Mouse (Mus musculus): ENCODE data around the gene Rnf31. TPM values are rescaled to one million over a fixed set of nuclear protein-coding genes. Genes with fewer than 3 reads are reported as not detected.

Rnf31 gene
- polyA plus RNA-seq, 1 experiment from 2014 or later = 16.9 TPM

DNA sequence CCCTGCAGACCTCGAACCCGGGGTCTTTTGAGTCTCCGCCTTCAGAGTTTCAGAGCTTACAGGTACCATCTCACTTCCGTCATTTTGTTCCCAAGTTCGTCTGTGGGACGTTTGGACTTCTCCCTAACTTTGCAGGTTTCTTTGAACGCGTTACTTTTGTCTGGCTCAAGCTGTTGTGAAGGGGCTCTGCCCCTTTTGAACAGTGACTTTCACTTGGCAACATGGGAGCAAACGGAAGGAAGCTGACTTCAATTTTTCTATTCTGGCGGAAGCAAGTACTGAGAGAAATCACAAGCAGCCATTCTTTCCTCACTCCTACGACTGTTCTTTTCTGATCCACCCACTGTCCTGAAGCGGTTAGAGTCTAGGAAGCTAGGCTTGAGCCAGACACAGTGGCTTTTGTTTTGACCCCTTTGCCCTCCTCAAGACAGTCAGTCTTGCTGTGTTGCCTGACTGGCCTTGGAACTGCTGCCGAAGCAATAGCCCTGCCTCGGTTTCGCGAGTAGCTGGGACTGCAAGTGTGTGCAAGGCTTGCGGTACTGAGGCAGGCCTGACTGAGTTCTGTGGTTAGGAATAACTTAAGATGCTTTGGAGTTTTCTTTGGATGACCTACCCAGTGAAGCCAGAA is 52.9 kb downstream of the Rnf31 start:
- TF ChIP-seq CTCF (IDR thresholded peaks at IDR 0.05; ENCODE audit: low read depth) = no peak
- Histone ChIP-seq H3K27ac (ENCODE audit: low read depth) (peak overlapping the region; percentile 96; the same call in 1 of the 2 replicates), H3K4me3 (ENCODE audit: low read depth, low read length) (peak overlapping the region; percentile 99), H3K4me1 (ENCODE audit: insufficient read depth) (peaks cover 6% of the 10 kb centered on the region; the same call in 1 of the 2 replicates), H3K9ac (peak overlapping the region; percentile 96), H3K9me3 (ENCODE audit: low read depth, low read length) (no peaks in the 10 kb centered on the region), H3K36me3 (ENCODE audit: insufficient read depth) (peaks cover 35% of the 10 kb centered on the region), H3K4me2 (peak overlapping the region; percentile 90), H3K27me3 (ENCODE audit: insufficient read depth, low read length) (no peaks in the 10 kb centered on the region)
- DNase-seq (peak; percentile 56), ATAC-seq (ENCODE audit: insufficient read depth) (no peak)
- WGBS = 21% methylated on average over 17 of the region's 17 CpGs

DNA sequence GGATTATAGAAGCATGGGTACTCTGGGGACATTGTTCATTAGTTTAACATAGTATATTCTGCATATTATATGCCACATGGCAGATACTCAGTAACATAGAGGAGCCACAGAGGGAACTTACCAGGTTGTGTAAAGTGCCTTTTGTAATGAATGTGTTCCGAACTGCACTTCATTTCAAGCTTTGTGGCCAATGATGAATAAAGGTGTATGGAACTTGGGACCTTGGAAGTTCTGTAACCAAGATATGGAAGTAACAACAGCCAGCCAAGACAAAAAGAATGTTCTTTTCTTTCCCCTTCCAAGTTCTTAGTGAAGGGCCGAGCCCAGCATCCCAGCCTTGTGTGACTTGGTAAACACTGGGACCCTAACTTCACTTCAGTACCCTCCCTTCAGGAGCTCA is 58.4 kb downstream of the Rnf31 start, which contains the start of gene Tssk4:
TSS of gene Tssk4 (plus strand) at position 301 of the 400 bp plus-strand sequence.
- no peak for ATAC-seq (ENCODE audit: insufficient read depth)
- Histone ChIP-seq H3K4me3 (ENCODE audit: low read depth, low read length) (no peak within 1 kb of the TSS), H3K9ac (no peak within 1 kb of the TSS), H3K4me1 (ENCODE audit: insufficient read depth) (peaks cover 2% of the 10 kb centered on the region; the same call in 1 of the 2 replicates), H3K4me2 (no peak within 1 kb of the TSS), H3K27me3 (ENCODE audit: insufficient read depth, low read length) (no peaks in the 10 kb centered on the region), H3K36me3 (ENCODE audit: insufficient read depth) (peaks cover 11% of the 10 kb centered on the region), H3K27ac (ENCODE audit: low read depth) (no peak within 1 kb of the TSS), H3K9me3 (ENCODE audit: low read depth, low read length) (no peaks in the 10 kb centered on the region)
- WGBS = 92% methylated on average over 2 of the region's 2 CpGs
- TF ChIP-seq CTCF (IDR thresholded peaks at IDR 0.05; ENCODE audit: low read depth) = no peak
- no peak for DNase-seq

DNA sequence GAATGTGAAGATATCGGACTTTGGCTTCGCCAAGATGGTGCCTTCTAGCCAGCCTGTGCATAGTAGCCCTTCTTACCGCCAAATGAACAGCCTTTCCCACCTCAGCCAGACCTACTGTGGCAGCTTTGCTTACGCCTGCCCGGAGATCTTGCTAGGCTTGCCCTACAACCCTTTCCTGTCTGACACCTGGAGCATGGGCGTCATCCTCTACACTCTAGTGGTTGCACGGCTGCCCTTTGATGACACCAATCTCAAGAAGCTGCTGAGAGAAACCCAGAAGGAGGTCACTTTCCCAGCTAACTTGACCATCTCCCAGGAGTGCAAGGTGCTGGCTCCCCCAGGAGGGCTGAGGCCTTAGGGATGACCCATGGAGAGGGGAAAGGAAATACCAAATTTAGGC is 60.0 kb downstream of the Rnf31 start:
- no peak overlapping the region for H3K27ac ChIP-seq (ENCODE audit: low read depth)
- H3K9me3 ChIP-seq (ENCODE audit: low read depth, low read length) = no peaks in the 10 kb centered on the region
- no peak for DNase-seq
- H3K4me1 ChIP-seq (ENCODE audit: insufficient read depth) = no peaks in the 10 kb centered on the region
- 80% methylated on average over 7 of the region's 7 CpGs for WGBS
- no peaks in the 10 kb centered on the region for H3K27me3 ChIP-seq (ENCODE audit: insufficient read depth, low read length)
- peaks cover 3% of the 10 kb centered on the region; the same call in 1 of the 2 replicates for H3K36me3 ChIP-seq (ENCODE audit: insufficient read depth)
- no peak overlapping the region for H3K4me2 ChIP-seq
- no peak for TF ChIP-seq CTCF (IDR thresholded peaks at IDR 0.05; ENCODE audit: low read depth)
- no peak overlapping the region for H3K9ac ChIP-seq
- H3K4me3 ChIP-seq (ENCODE audit: low read depth, low read length) = no peak overlapping the region
- ATAC-seq (ENCODE audit: insufficient read depth) = no peak

Other genes with a start within 250 kb of the Rnf31 start
- gene Dhrs4, start 113.0 kb upstream of the Rnf31 start, polyA plus RNA-seq (2014; fragmentation: Nextera tagmentation; extraction: Ambion mirVana) = 66.6 and 68.6 TPM in 2 replicates
- 2.8 and 3.1 TPM in 2 replicates for gene Carmil3, start 101.1 kb upstream of the Rnf31 start, polyA plus RNA-seq (2014; fragmentation: Nextera tagmentation; extraction: Ambion mirVana)
- gene Cpne6, start 81.3 kb upstream of the Rnf31 start, polyA plus RNA-seq (2014; fragmentation: Nextera tagmentation; extraction: Ambion mirVana) = 0.15 and 0.25 TPM in 2 replicates
- not detected in 2 replicates for gene Nrl, start 66.7 kb upstream of the Rnf31 start, polyA plus RNA-seq (2014; fragmentation: Nextera tagmentation; extraction: Ambion mirVana)
- 52.1 and 55.4 TPM in 2 replicates for gene Pck2, start 51.4 kb upstream of the Rnf31 start, polyA plus RNA-seq (2014; fragmentation: Nextera tagmentation; extraction: Ambion mirVana)
- gene Dcaf11, start 31.7 kb upstream of the Rnf31 start, polyA plus RNA-seq (2014; fragmentation: Nextera tagmentation; extraction: Ambion mirVana) = 53.9 and 62.3 TPM in 2 replicates
- gene A730061H03Rik, start 31.3 kb upstream of the Rnf31 start, polyA plus RNA-seq (2014; fragmentation: Nextera tagmentation; extraction: Ambion mirVana) = 1.2 and 1.6 TPM in 2 replicates
- 0.76 and 1.7 TPM in 2 replicates for gene Fitm1, start 16.1 kb upstream of the Rnf31 start, polyA plus RNA-seq (2014; fragmentation: Nextera tagmentation; extraction: Ambion mirVana)
- 139 and 142 TPM in 2 replicates for gene Psme1, start 13.6 kb upstream of the Rnf31 start, polyA plus RNA-seq (2014; fragmentation: Nextera tagmentation; extraction: Ambion mirVana)
- 2.1 and 2.4 TPM in 2 replicates for gene Emc9, start 6.4 kb upstream of the Rnf31 start, polyA plus RNA-seq (2014; fragmentation: Nextera tagmentation; extraction: Ambion mirVana)
- 228 and 242 TPM in 2 replicates for gene Psme2, start 595 bp upstream of the Rnf31 start, polyA plus RNA-seq (2014; fragmentation: Nextera tagmentation; extraction: Ambion mirVana)
- gene Irf9, start 11.9 kb downstream of the Rnf31 start, polyA plus RNA-seq (2014; fragmentation: Nextera tagmentation; extraction: Ambion mirVana) = 8.9 and 9.0 TPM in 2 replicates
- gene Rec8, start 26.3 kb downstream of the Rnf31 start, polyA plus RNA-seq (2014; fragmentation: Nextera tagmentation; extraction: Ambion mirVana) = 8.5 and 14.2 TPM in 2 replicates
- gene Ipo4, start 44.2 kb downstream of the Rnf31 start, polyA plus RNA-seq (2014; fragmentation: Nextera tagmentation; extraction: Ambion mirVana) = 97.5 and 115 TPM in 2 replicates
- gene Gm49378, start 46.2 kb downstream of the Rnf31 start, polyA plus RNA-seq (2014; fragmentation: Nextera tagmentation; extraction: Ambion mirVana) = 2.1 TPM in 2 replicates
- gene Tm9sf1, start 52.1 kb downstream of the Rnf31 start, polyA plus RNA-seq (2014; fragmentation: Nextera tagmentation; extraction: Ambion mirVana) = 111 and 122 TPM in 2 replicates
- 0.89 and 1.1 TPM in 2 replicates for gene Tssk4, start 58.5 kb downstream of the Rnf31 start, polyA plus RNA-seq (2014; fragmentation: Nextera tagmentation; extraction: Ambion mirVana)
- gene Mdp1, start 68.8 kb downstream of the Rnf31 start, polyA plus RNA-seq (2014; fragmentation: Nextera tagmentation; extraction: Ambion mirVana) = 51.6 and 52.0 TPM in 2 replicates
- gene Gmpr2, start 80.2 kb downstream of the Rnf31 start, polyA plus RNA-seq (2014; fragmentation: Nextera tagmentation; extraction: Ambion mirVana) = 58.4 and 59.4 TPM in 2 replicates
- gene Nedd8, start 80.4 kb downstream of the Rnf31 start, polyA plus RNA-seq (2014; fragmentation: Nextera tagmentation; extraction: Ambion mirVana) = 556 and 577 TPM in 2 replicates
- gene Tinf2, start 90.1 kb downstream of the Rnf31 start, polyA plus RNA-seq (2014; fragmentation: Nextera tagmentation; extraction: Ambion mirVana) = 53.3 and 58.0 TPM in 2 replicates
- gene Tgm1, start 122.2 kb downstream of the Rnf31 start, polyA plus RNA-seq (2014; fragmentation: Nextera tagmentation; extraction: Ambion mirVana) = 0.89 and 1.3 TPM in 2 replicates
- 25.6 and 29.5 TPM in 2 replicates for gene Rabggta, start 130.6 kb downstream of the Rnf31 start, polyA plus RNA-seq (2014; fragmentation: Nextera tagmentation; extraction: Ambion mirVana)
- gene Dhrs1, start 154.0 kb downstream of the Rnf31 start, polyA plus RNA-seq (2014; fragmentation: Nextera tagmentation; extraction: Ambion mirVana) = 76.7 and 79.9 TPM in 2 replicates
- gene Nop9, start 154.0 kb downstream of the Rnf31 start, polyA plus RNA-seq (2014; fragmentation: Nextera tagmentation; extraction: Ambion mirVana) = 48.7 and 50.6 TPM in 2 replicates
- 0.36 and 0.38 TPM in 2 replicates for gene Cideb, start 166.8 kb downstream of the Rnf31 start, polyA plus RNA-seq (2014; fragmentation: Nextera tagmentation; extraction: Ambion mirVana)
- gene Ltb4r2, start 169.7 kb downstream of the Rnf31 start, polyA plus RNA-seq (2014; fragmentation: Nextera tagmentation; extraction: Ambion mirVana) = 0.19 and 0.70 TPM in 2 replicates
- gene Ltb4r1, start 174.3 kb downstream of the Rnf31 start, polyA plus RNA-seq (2014; fragmentation: Nextera tagmentation; extraction: Ambion mirVana) = 0.31 and 0.64 TPM in 2 replicates
- gene Adcy4, start 192.4 kb downstream of the Rnf31 start, polyA plus RNA-seq (2014; fragmentation: Nextera tagmentation; extraction: Ambion mirVana) = 11.6 and 14.1 TPM in 2 replicates
- 42.5 and 51.4 TPM in 2 replicates for gene Ripk3, start 197.2 kb downstream of the Rnf31 start, polyA plus RNA-seq (2014; fragmentation: Nextera tagmentation; extraction: Ambion mirVana)
- 58.8 and 66.1 TPM in 2 replicates for gene Nfatc4, start 231.4 kb downstream of the Rnf31 start, polyA plus RNA-seq (2014; fragmentation: Nextera tagmentation; extraction: Ambion mirVana)